Mouse (Mus musculus): ENCODE measurements at regions not wholly inside any gene's neighbourhood (a gene's known extent, or its start where the extent isn't known, plus 50 kb on each side); places are given as distances from the start of the nearest gene placed in this dataset.

- Histone ChIP-seq H3K9me3 (replicated peaks; ENCODE audit: control insufficient read depth, low read length) (no peaks in the 10 kb centered on the region; the same call in 1 of the 2 replicates), H3K4me2 (ENCODE audit: low read depth, low read length) (no peak overlapping the region), H3K27me3 (ENCODE audit: control insufficient read depth, insufficient read depth, low read length) (no peaks in the 10 kb centered on the region), H3K36me3 (ENCODE audit: control insufficient read depth, insufficient read depth) (no peaks in the 10 kb centered on the region), H3K4me1 (ENCODE audit: control insufficient read depth, insufficient read depth, low read length) (no peaks in the 10 kb centered on the region), H3K4me3 (ENCODE audit: low read length) (no peak overlapping the region), H3K27ac (ENCODE audit: low read length) (no peak overlapping the region), H3K9ac (ENCODE audit: low read length) (no peak overlapping the region)
- ATAC-seq (replicated peaks; ENCODE audit: extremely low read depth, insufficient read depth, low FRiP score), result no peak
- 55% methylated on average over 2 of the region's 2 CpGs for WGBS
Measured at GRCm38 (mm10) chr17:15955656-15956055, 124.8 kb upstream of the Rgmb start.

DNA sequence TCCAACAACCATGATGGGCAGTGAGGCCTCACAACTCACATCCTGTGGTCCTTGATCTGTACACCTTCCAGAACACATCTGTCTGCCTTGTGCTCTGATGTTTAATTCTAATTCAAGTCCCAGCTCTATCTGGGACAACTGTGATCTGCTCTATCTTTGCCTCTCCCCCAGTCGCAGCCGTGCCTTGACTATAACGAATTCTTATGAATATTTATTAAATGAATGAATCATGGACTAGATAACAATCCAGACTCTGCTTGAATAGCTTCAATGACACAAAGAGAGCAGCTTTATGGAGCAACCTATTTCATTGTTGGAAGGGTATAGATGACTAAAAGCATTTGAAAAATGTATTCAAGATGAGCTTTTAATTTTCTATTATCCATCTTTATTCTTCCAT, 120.8 kb upstream of the Rgmb start:
- Histone ChIP-seq H3K27me3 (ENCODE audit: control insufficient read depth, insufficient read depth, low read length) (no peaks in the 10 kb centered on the region), H3K9ac (ENCODE audit: low read length) (no peak overlapping the region), H3K4me3 (ENCODE audit: low read length) (no peak overlapping the region), H3K36me3 (ENCODE audit: control insufficient read depth, insufficient read depth) (no peaks in the 10 kb centered on the region), H3K4me1 (ENCODE audit: control insufficient read depth, insufficient read depth, low read length) (no peaks in the 10 kb centered on the region), H3K9me3 (replicated peaks; ENCODE audit: control insufficient read depth, low read length) (no peaks in the 10 kb centered on the region; the same call in 1 of the 2 replicates), H3K27ac (ENCODE audit: low read length) (no peak overlapping the region), H3K4me2 (ENCODE audit: low read depth, low read length) (no peak overlapping the region)
- 78% methylated on average over 3 of the region's 3 CpGs for WGBS
- no peak for ATAC-seq (replicated peaks; ENCODE audit: extremely low read depth, insufficient read depth, low FRiP score)

GRCm38 (mm10) chr17:15949753-15950152, 118.9 kb upstream of the Rgmb start:
- no peaks in the 10 kb centered on the region for H3K4me1 ChIP-seq (ENCODE audit: control insufficient read depth, insufficient read depth, low read length)
- 43% methylated on average over 6 of the region's 6 CpGs for WGBS
- no peak for ATAC-seq (replicated peaks; ENCODE audit: extremely low read depth, insufficient read depth, low FRiP score)
- no peaks in the 10 kb centered on the region for H3K36me3 ChIP-seq (ENCODE audit: control insufficient read depth, insufficient read depth)
- no peak overlapping the region for H3K4me3 ChIP-seq (ENCODE audit: low read length)
- no peaks in the 10 kb centered on the region for H3K27me3 ChIP-seq (ENCODE audit: control insufficient read depth, insufficient read depth, low read length)
- no peak overlapping the region for H3K9ac ChIP-seq (ENCODE audit: low read length)
- no peaks in the 10 kb centered on the region; the same call in 1 of the 2 replicates for H3K9me3 ChIP-seq (replicated peaks; ENCODE audit: control insufficient read depth, low read length)
- H3K27ac ChIP-seq (ENCODE audit: low read length), result no peak overlapping the region
- H3K4me2 ChIP-seq (ENCODE audit: low read depth, low read length), result no peak overlapping the region

- ATAC-seq (replicated peaks; ENCODE audit: extremely low read depth, insufficient read depth, low FRiP score), result no peak
- no peaks in the 10 kb centered on the region for H3K4me1 ChIP-seq (ENCODE audit: control insufficient read depth, insufficient read depth, low read length)
- no peak overlapping the region for H3K9ac ChIP-seq (ENCODE audit: low read length)
- no peak overlapping the region for H3K27ac ChIP-seq (ENCODE audit: low read length)
- 70% methylated on average over 4 of the region's 4 CpGs for WGBS
- H3K27me3 ChIP-seq (ENCODE audit: control insufficient read depth, insufficient read depth, low read length), result no peaks in the 10 kb centered on the region
- H3K4me3 ChIP-seq (ENCODE audit: low read length), result no peak overlapping the region
- no peaks in the 10 kb centered on the region for H3K9me3 ChIP-seq (replicated peaks; ENCODE audit: control insufficient read depth, low read length)
- no peak overlapping the region for H3K4me2 ChIP-seq (ENCODE audit: low read depth, low read length)
- H3K36me3 ChIP-seq (ENCODE audit: control insufficient read depth, insufficient read depth), result no peaks in the 10 kb centered on the region
Measured at GRCm38 (mm10) chr17:15942378-15942777, 111.5 kb upstream of the Rgmb start.

- Histone ChIP-seq H3K4me1 (ENCODE audit: control insufficient read depth, insufficient read depth, low read length) (no peaks in the 10 kb centered on the region), H3K4me2 (ENCODE audit: low read depth, low read length) (no peak overlapping the region), H3K36me3 (ENCODE audit: control insufficient read depth, insufficient read depth) (no peaks in the 10 kb centered on the region), H3K9ac (ENCODE audit: low read length) (no peak overlapping the region), H3K27me3 (ENCODE audit: control insufficient read depth, insufficient read depth, low read length) (no peaks in the 10 kb centered on the region), H3K9me3 (replicated peaks; ENCODE audit: control insufficient read depth, low read length) (no peaks in the 10 kb centered on the region), H3K27ac (ENCODE audit: low read length) (no peak overlapping the region), H3K4me3 (ENCODE audit: low read length) (no peak overlapping the region)
- WGBS, result 29% methylated on average over 4 of the region's 4 CpGs
- no peak for ATAC-seq (replicated peaks; ENCODE audit: extremely low read depth, insufficient read depth, low FRiP score)
Measured at GRCm38 (mm10) chr17:15918609-15919008, 87.8 kb upstream of the Rgmb start.

- 66% methylated on average over 7 of the region's 7 CpGs for WGBS
- no peaks in the 10 kb centered on the region for H3K36me3 ChIP-seq (ENCODE audit: control insufficient read depth, insufficient read depth)
- no peak overlapping the region for H3K27ac ChIP-seq (ENCODE audit: low read length)
- ATAC-seq (replicated peaks; ENCODE audit: extremely low read depth, insufficient read depth, low FRiP score), result no peak
- no peak overlapping the region for H3K4me3 ChIP-seq (ENCODE audit: low read length)
- no peaks in the 10 kb centered on the region for H3K9me3 ChIP-seq (replicated peaks; ENCODE audit: control insufficient read depth, low read length)
- H3K4me2 ChIP-seq (ENCODE audit: low read depth, low read length), result no peak overlapping the region
- no peaks in the 10 kb centered on the region for H3K4me1 ChIP-seq (ENCODE audit: control insufficient read depth, insufficient read depth, low read length)
- no peaks in the 10 kb centered on the region for H3K27me3 ChIP-seq (ENCODE audit: control insufficient read depth, insufficient read depth, low read length)
- H3K9ac ChIP-seq (ENCODE audit: low read length), result no peak overlapping the region
Measured at GRCm38 (mm10) chr17:15898689-15899419, 68.0 kb upstream of the Rgmb start.

DNA sequence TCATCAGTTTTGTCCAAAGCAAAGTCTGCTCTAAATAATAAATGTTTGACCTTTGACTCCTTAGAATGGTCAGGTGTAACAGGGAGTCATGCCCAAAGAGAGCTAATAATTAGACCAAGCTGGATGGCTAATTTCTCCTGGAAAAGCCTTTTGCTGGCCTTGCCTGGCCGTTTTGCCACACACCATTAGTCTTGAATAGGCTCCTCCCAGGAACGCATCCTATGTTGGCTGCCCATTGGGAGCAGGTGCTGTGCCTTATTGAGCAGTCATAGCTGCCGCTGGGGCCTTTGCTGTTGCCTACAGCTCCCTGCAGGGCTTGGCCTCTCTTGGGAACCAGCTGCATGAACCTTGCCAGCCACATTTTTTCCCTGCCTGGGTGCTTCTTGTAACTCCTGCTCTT, 65.1 kb upstream of the Rgmb start:
- 70% methylated on average over 3 of the region's 3 CpGs for WGBS
- Histone ChIP-seq H3K27ac (ENCODE audit: low read length) (no peak overlapping the region), H3K27me3 (ENCODE audit: control insufficient read depth, insufficient read depth, low read length) (no peaks in the 10 kb centered on the region), H3K4me2 (ENCODE audit: low read depth, low read length) (no peak overlapping the region), H3K4me1 (ENCODE audit: control insufficient read depth, insufficient read depth, low read length) (no peaks in the 10 kb centered on the region), H3K36me3 (ENCODE audit: control insufficient read depth, insufficient read depth) (no peaks in the 10 kb centered on the region), H3K9ac (ENCODE audit: low read length) (no peak overlapping the region), H3K4me3 (ENCODE audit: low read length) (no peak overlapping the region), H3K9me3 (replicated peaks; ENCODE audit: control insufficient read depth, low read length) (no peaks in the 10 kb centered on the region)
- ATAC-seq (replicated peaks; ENCODE audit: extremely low read depth, insufficient read depth, low FRiP score), result no peak

DNA sequence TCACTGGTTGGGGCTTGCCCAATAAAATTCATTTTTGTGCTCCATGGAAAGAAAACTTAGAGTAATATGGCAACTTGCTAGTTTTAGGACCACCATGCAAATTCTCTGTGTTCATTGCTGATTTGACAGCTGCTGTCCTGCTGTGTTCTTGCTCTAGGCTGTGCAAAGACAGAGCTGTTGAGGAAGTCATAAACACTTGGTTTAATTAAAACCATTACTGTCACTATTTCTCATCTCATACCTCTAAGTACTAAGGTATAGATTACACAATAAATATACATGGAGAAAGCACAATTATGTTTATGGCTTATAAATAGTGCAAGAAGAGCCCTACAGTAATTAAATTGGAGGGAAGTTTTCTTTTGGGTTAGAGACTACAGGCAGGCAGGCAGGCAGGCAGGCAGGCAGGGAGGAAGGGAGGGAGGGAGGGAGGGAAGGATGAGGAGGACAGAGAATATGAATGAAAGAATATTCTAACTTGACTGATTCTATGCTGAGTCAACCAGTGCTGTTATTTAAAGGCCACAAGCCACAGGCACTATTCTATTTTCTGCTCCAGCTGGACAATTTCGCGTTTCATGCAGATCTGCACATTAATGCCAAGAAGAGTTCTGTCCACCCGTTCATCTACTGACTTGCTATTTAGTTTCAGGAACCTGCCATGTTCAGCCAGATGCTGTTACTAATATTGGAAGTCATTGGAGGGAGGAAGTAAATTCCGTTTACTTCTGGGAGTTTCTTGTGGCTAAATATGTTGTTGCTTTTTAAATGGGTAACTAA, 61.2 kb upstream of the Rgmb start:
- H3K27ac ChIP-seq (ENCODE audit: low read length), result no peak overlapping the region
- no peak overlapping the region for H3K4me3 ChIP-seq (ENCODE audit: low read length)
- WGBS, result 62% methylated on average over 4 of the region's 4 CpGs

GRCm38 (mm10) chr17:15890595-15891140, 59.8 kb upstream of the Rgmb start:
- no peak overlapping the region for H3K27ac ChIP-seq (ENCODE audit: low read length)
- H3K9ac ChIP-seq (ENCODE audit: low read length), result no peak overlapping the region
- no peaks in the 10 kb centered on the region for H3K27me3 ChIP-seq (ENCODE audit: control insufficient read depth, insufficient read depth, low read length)
- WGBS, result 85% methylated on average over 4 of the region's 4 CpGs
- no peak overlapping the region for H3K4me2 ChIP-seq (ENCODE audit: low read depth, low read length)
- no peaks in the 10 kb centered on the region for H3K4me1 ChIP-seq (ENCODE audit: control insufficient read depth, insufficient read depth, low read length)
- no peaks in the 10 kb centered on the region for H3K36me3 ChIP-seq (ENCODE audit: control insufficient read depth, insufficient read depth)
- no peaks in the 10 kb centered on the region for H3K9me3 ChIP-seq (replicated peaks; ENCODE audit: control insufficient read depth, low read length)
- no peak overlapping the region for H3K4me3 ChIP-seq (ENCODE audit: low read length)
- no peak for ATAC-seq (replicated peaks; ENCODE audit: extremely low read depth, insufficient read depth, low FRiP score)

More for the DNA sequence above, 61.2 kb upstream of the Rgmb start:
- no peaks in the 10 kb centered on the region for H3K9me3 ChIP-seq (replicated peaks; ENCODE audit: control insufficient read depth, low read length)
- ATAC-seq (replicated peaks; ENCODE audit: extremely low read depth, insufficient read depth, low FRiP score), result no peak
- H3K27me3 ChIP-seq (ENCODE audit: control insufficient read depth, insufficient read depth, low read length), result no peaks in the 10 kb centered on the region
- no peaks in the 10 kb centered on the region for H3K36me3 ChIP-seq (ENCODE audit: control insufficient read depth, insufficient read depth)
- H3K4me1 ChIP-seq (ENCODE audit: control insufficient read depth, insufficient read depth, low read length), result no peaks in the 10 kb centered on the region
- no peak overlapping the region for H3K9ac ChIP-seq (ENCODE audit: low read length)
- no peak overlapping the region for H3K4me2 ChIP-seq (ENCODE audit: low read depth, low read length)

Data from heart, embryonic 16.5 days (tissue).